Mouse (Mus musculus): Measurements from ENCODE around the gene Trpc1. TPM values are rescaled to one million over a fixed set of nuclear protein-coding genes. Genes with fewer than 3 reads are reported as not detected.
A peak's percentile ranks its signal among the peaks of the same experiment; 100 is the strongest.

Trpc1 gene
- polyA plus RNA-seq, 1 experiment from 2014 or later = 3.0 TPM

DNA sequence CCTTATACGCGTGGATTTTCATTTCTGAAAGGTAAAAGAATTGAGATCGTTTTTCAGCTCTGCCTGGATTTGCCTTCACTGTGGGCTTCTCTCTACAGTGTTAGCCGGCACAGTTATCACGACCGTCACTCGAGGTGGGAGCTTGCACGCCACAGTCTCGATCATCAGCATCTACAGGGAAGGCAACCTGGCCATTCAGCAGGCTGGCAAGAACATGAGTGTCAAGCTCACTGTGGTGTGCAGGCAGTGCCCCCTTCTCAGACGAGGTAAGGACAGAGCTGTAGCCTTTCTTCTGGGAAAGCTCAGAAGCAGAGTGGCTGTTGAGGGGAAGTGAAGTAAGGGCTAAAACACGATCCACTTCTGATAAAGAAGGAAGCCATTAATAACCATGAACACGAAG lies 55.6 kb downstream of the Trpc1 start:
- Histone ChIP-seq H3K4me1 (replicated peaks) (no peaks in the 10 kb centered on the region), H3K4me2 (replicated peaks) (no peak overlapping the region), H3K9ac (no peak overlapping the region), H3K27ac (no peak overlapping the region), H3K36me3 (no peaks in the 10 kb centered on the region), H3K27me3 (replicated peaks) (no peaks in the 10 kb centered on the region), H3K9me3 (no peaks in the 10 kb centered on the region), H3K4me3 (replicated peaks) (no peak overlapping the region)
- ATAC-seq = no peak
- 72% methylated on average over 12 of the region's 12 CpGs for WGBS

GRCm38 (mm10) chr9:95693528-95694100 lies 56.6 kb downstream of the Trpc1 start:
- no peak overlapping the region for H3K27ac ChIP-seq
- no peak overlapping the region for H3K9ac ChIP-seq
- H3K4me1 ChIP-seq (replicated peaks) = no peaks in the 10 kb centered on the region
- no peak overlapping the region for H3K4me2 ChIP-seq (replicated peaks)
- WGBS = 79% methylated on average over 11 of the region's 11 CpGs
- no peak overlapping the region for H3K4me3 ChIP-seq (replicated peaks)
- H3K9me3 ChIP-seq = no peaks in the 10 kb centered on the region
- no peaks in the 10 kb centered on the region for H3K36me3 ChIP-seq
- H3K27me3 ChIP-seq (replicated peaks) = no peaks in the 10 kb centered on the region
- ATAC-seq = no peak

- Histone ChIP-seq H3K9me3 (no peaks in the 10 kb centered on the region), H3K4me1 (replicated peaks) (no peaks in the 10 kb centered on the region), H3K27ac (no peak overlapping the region), H3K27me3 (replicated peaks) (no peaks in the 10 kb centered on the region), H3K4me2 (replicated peaks) (no peak overlapping the region), H3K9ac (no peak overlapping the region), H3K4me3 (replicated peaks) (no peak overlapping the region), H3K36me3 (no peaks in the 10 kb centered on the region)
- WGBS = 70% methylated on average over 8 of the region's 8 CpGs
- ATAC-seq = no peak
Observed at GRCm38 (mm10) chr9:95692823-95693222, 57.4 kb downstream of the Trpc1 start.

- Histone ChIP-seq H3K9me3 (no peaks in the 10 kb centered on the region), H3K9ac (no peak overlapping the region), H3K4me1 (replicated peaks) (no peaks in the 10 kb centered on the region), H3K27ac (no peak overlapping the region), H3K36me3 (no peaks in the 10 kb centered on the region), H3K4me2 (replicated peaks) (no peak overlapping the region), H3K27me3 (replicated peaks) (no peaks in the 10 kb centered on the region), H3K4me3 (replicated peaks) (no peak overlapping the region)
- WGBS = 60% methylated on average over 3 of the region's 3 CpGs
- no peak for ATAC-seq
Observed at GRCm38 (mm10) chr9:95688064-95688463, 62.1 kb downstream of the Trpc1 start.

GRCm38 (mm10) chr9:95685660-95686440 lies 64.3 kb downstream of the Trpc1 start:
- 74% methylated on average over 11 of the region's 11 CpGs for WGBS
- Histone ChIP-seq H3K27ac (no peak overlapping the region), H3K4me1 (replicated peaks) (no peaks in the 10 kb centered on the region), H3K27me3 (replicated peaks) (no peaks in the 10 kb centered on the region), H3K36me3 (no peaks in the 10 kb centered on the region), H3K9ac (no peak overlapping the region), H3K9me3 (no peaks in the 10 kb centered on the region), H3K4me3 (replicated peaks) (no peak overlapping the region), H3K4me2 (replicated peaks) (no peak overlapping the region)
- ATAC-seq = no peak

GRCm38 (mm10) chr9:95680691-95681090 lies 69.5 kb downstream of the Trpc1 start:
- Histone ChIP-seq H3K9ac (no peak overlapping the region), H3K4me3 (replicated peaks) (no peak overlapping the region), H3K9me3 (no peaks in the 10 kb centered on the region), H3K4me2 (replicated peaks) (no peak overlapping the region), H3K36me3 (no peaks in the 10 kb centered on the region), H3K27me3 (replicated peaks) (no peaks in the 10 kb centered on the region), H3K4me1 (replicated peaks) (no peaks in the 10 kb centered on the region), H3K27ac (no peak overlapping the region)
- ATAC-seq = no peak
- 91% methylated on average over 11 of the region's 11 CpGs for WGBS

- no peaks in the 10 kb centered on the region for H3K4me1 ChIP-seq (replicated peaks)
- no peaks in the 10 kb centered on the region for H3K27me3 ChIP-seq (replicated peaks)
- 58% methylated on average over 7 of the region's 7 CpGs for WGBS
- no peak overlapping the region for H3K9ac ChIP-seq
- H3K4me3 ChIP-seq (replicated peaks) = no peak overlapping the region
- no peaks in the 10 kb centered on the region for H3K36me3 ChIP-seq
- no peak for ATAC-seq
- no peaks in the 10 kb centered on the region for H3K9me3 ChIP-seq
- no peak overlapping the region for H3K4me2 ChIP-seq (replicated peaks)
- no peak overlapping the region for H3K27ac ChIP-seq
Observed at GRCm38 (mm10) chr9:95679966-95680365, 70.2 kb downstream of the Trpc1 start.

- Histone ChIP-seq H3K36me3 (no peaks in the 10 kb centered on the region), H3K4me2 (replicated peaks) (no peak overlapping the region), H3K4me1 (replicated peaks) (no peaks in the 10 kb centered on the region), H3K9me3 (no peaks in the 10 kb centered on the region), H3K9ac (no peak overlapping the region), H3K4me3 (replicated peaks) (no peak overlapping the region), H3K27ac (no peak overlapping the region), H3K27me3 (replicated peaks) (no peaks in the 10 kb centered on the region)
- no peak for ATAC-seq
- 95% methylated on average over 4 of the region's 4 CpGs for whole genome bisulfite sequencing
Observed at GRCm38 (mm10) chr9:95676021-95676420, 74.2 kb downstream of the Trpc1 start.

DNA sequence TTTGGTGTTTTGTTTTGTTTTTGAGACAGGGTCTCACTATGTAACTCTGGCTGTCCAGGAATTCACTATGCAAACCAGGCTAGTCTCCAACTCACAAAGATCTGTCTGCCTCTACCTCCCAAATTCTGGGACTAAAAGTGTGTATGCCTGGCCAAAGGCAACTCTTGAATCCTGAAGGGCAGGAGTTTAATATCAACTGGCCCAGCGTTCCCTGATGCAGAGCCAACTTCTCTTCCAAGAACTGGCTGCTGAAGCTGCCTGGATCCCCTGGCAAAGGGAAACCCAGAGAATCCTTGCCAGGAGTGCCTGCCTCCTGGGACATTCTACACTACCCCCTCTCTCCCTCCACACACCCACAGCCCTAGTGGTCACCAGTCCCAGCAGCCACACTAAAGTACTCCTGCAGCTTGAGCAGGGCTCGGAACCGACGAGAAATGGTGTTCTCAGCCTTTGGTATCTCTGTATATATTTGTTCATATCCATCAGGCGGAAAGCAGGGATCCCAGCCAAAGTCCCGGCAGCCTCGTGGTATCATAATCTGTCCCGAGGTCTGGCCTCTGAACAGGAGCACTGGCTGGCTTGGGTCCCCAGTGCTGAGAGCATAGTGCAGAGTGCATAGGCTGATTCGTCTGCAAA lies 75.0 kb downstream of the Trpc1 start:
- Histone ChIP-seq H3K27ac (peak overlapping the region; percentile 72), H3K36me3 (no peaks in the 10 kb centered on the region), H3K4me1 (replicated peaks) (no peaks in the 10 kb centered on the region), H3K9ac (no peak overlapping the region), H3K9me3 (no peaks in the 10 kb centered on the region), H3K4me3 (replicated peaks) (no peak overlapping the region), H3K4me2 (replicated peaks) (peak overlapping the region; percentile 17; the same call in 1 of the 2 replicates), H3K27me3 (replicated peaks) (no peaks in the 10 kb centered on the region)
- 47% methylated on average over 9 of the region's 9 CpGs for WGBS
- peak; percentile 51; the same call in 1 of the 2 replicates for ATAC-seq

DNA sequence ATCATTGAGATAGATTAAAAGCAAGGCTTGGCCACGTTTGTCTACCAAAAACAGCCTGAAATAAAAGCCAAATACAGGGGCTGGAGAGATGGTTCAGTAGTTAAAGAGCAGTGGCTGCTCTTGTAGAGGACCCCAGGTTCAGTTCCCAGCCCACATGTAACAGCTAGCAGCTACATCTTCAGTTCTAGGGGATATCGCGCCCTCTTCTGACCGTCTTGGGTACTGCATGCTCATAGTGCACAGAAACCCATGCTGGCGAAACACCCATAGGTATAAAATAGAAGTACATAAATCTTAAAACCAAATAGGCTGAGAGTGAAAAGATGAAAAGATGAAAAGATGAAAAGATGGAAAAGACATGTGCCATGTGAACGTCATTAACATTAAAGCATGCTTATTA lies 77.4 kb downstream of the Trpc1 start:
- no peak overlapping the region for H3K27ac ChIP-seq
- no peaks in the 10 kb centered on the region for H3K36me3 ChIP-seq
- H3K9ac ChIP-seq = no peak overlapping the region
- no peaks in the 10 kb centered on the region for H3K9me3 ChIP-seq
- WGBS = 83% methylated on average over 6 of the region's 6 CpGs
- no peaks in the 10 kb centered on the region for H3K27me3 ChIP-seq (replicated peaks)
- H3K4me1 ChIP-seq (replicated peaks) = no peaks in the 10 kb centered on the region
- no peak overlapping the region for H3K4me2 ChIP-seq (replicated peaks)
- no peak overlapping the region for H3K4me3 ChIP-seq (replicated peaks)
- no peak for ATAC-seq

- WGBS = 89% methylated on average over 3 of the region's 3 CpGs
Observed at GRCm38 (mm10) chr9:95672331-95672730, 77.8 kb downstream of the Trpc1 start.

DNA sequence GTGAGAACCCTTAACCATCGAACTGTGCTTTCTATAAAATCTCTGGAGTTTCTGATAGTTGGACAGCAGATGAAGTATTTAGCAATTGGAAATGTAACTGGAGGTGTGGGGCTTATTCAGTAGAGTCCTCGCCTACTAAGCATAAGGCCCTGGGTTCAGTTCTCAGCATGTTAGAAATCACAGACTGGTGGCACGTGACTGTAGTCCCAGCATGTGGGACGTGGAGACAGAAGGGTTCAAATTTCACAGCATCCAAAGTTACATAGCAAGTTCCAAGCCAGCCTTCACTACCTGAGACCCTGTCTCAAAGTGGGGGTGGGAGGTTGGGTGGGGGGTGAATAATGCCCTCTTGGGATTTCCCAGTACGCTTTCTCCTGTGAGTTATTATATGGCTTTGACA lies 81.9 kb downstream of the Trpc1 start:
- no peaks in the 10 kb centered on the region for H3K4me1 ChIP-seq (replicated peaks)
- no peaks in the 10 kb centered on the region for H3K36me3 ChIP-seq
- no peak for ATAC-seq
- 76% methylated on average over 5 of the region's 5 CpGs for WGBS
- H3K4me2 ChIP-seq (replicated peaks) = no peak overlapping the region
- no peak overlapping the region for H3K4me3 ChIP-seq (replicated peaks)
- H3K27ac ChIP-seq = no peak overlapping the region
- H3K9ac ChIP-seq = no peak overlapping the region
- no peaks in the 10 kb centered on the region for H3K9me3 ChIP-seq
- H3K27me3 ChIP-seq (replicated peaks) = no peaks in the 10 kb centered on the region

More at GRCm38 (mm10) chr9:95672331-95672730, 77.8 kb downstream of the Trpc1 start:
- Histone ChIP-seq H3K27ac (no peak overlapping the region), H3K4me1 (replicated peaks) (no peaks in the 10 kb centered on the region), H3K4me2 (replicated peaks) (no peak overlapping the region), H3K9me3 (no peaks in the 10 kb centered on the region), H3K4me3 (replicated peaks) (no peak overlapping the region), H3K27me3 (replicated peaks) (no peaks in the 10 kb centered on the region), H3K9ac (no peak overlapping the region), H3K36me3 (no peaks in the 10 kb centered on the region)
- no peak for ATAC-seq
